ENCODE assay signal across 9 mouse cellular contexts in genomic region chr1:139156397-139156796, GRCm38 (mm10).
A peak's percentile ranks its signal among the peaks of the same experiment; 100 is the strongest.
DNase-seq lines count a peak whose midpoint lies in the region; ATAC-seq lines count a peak whose summit lies in the region.
"Had no signal": no experiment of that assay in that cellular context is flagged by ENCODE, and none has a peak within 500 bp of the region (broad histone marks: within the 10 kb centered on the region; RNA-seq: fewer than 3 reads in every experiment).

No protein-coding gene starts in this region.

- DNase-seq in heart, postnatal 4 days = peak; percentile 14
- DNase-seq in right cerebral cortex, adult 18-20 months = peak; percentile 27
- no peak for DNase-seq in right cerebral cortex, postnatal 4 days
- DNase-seq in lung, postnatal 14 days = peak; percentile 21
- no peak for DNase-seq in right cerebral cortex, postnatal 25 days
- no peak for DNase-seq in forebrain, embryonic 11.5 days (ENCODE audit: low spot score)

- WGBS in heart, embryonic 11.5 days (ENCODE audit: insufficient replicate concordance) = 27% methylated on average over 3 of the region's 3 CpGs
- 27% methylated on average over 3 of the region's 3 CpGs for WGBS in forebrain, embryonic 11.5 days

- no peak for ATAC-seq in heart, embryonic 11.5 days (replicated peaks; ENCODE audit: insufficient number of reproducible peaks, low FRiP score, low TSS enrichment)
- peak; percentile 49 for ATAC-seq in activated CD4-positive, CD25-positive, alpha-beta regulatory T cell, adult 4 months
- ATAC-seq in forebrain, embryonic 11.5 days (replicated peaks; ENCODE audit: low FRiP score) = no peak

- H3K4me3 ChIP-seq in heart, embryonic 11.5 days (ENCODE audit: low read depth, low read length) = no peak overlapping the region
- no peak overlapping the region for H3K4me3 ChIP-seq in forebrain, embryonic 11.5 days (ENCODE audit: low read depth, low read length)
- H3K4me3 ChIP-seq: liver, embryonic 15.5 days had no signal

- H3K27me3 ChIP-seq in heart, embryonic 11.5 days (ENCODE audit: control insufficient read depth, insufficient read depth, low read length) = no peaks in the 10 kb centered on the region
- no peaks in the 10 kb centered on the region for H3K27me3 ChIP-seq in forebrain, embryonic 11.5 days (ENCODE audit: control insufficient read depth, insufficient read depth, low read length)
- H3K27me3 ChIP-seq: liver, embryonic 15.5 days had no signal

- H3K9ac ChIP-seq in heart, embryonic 11.5 days (ENCODE audit: low read depth, low read length) = no peak overlapping the region
- no peak overlapping the region for H3K9ac ChIP-seq in forebrain, embryonic 11.5 days (ENCODE audit: low read length)
- H3K9ac ChIP-seq: liver, embryonic 15.5 days had no signal

- no peak overlapping the region for H3K4me2 ChIP-seq in heart, embryonic 11.5 days
- H3K4me2 ChIP-seq in forebrain, embryonic 11.5 days (ENCODE audit: low read depth, low read length, severe bottlenecking) = no peak overlapping the region
- H3K4me2 ChIP-seq: liver, embryonic 15.5 days had no signal

- no peaks in the 10 kb centered on the region for H3K9me3 ChIP-seq in heart, embryonic 11.5 days (replicated peaks; ENCODE audit: control insufficient read depth, low read length)
- H3K9me3 ChIP-seq in forebrain, embryonic 11.5 days (ENCODE audit: control insufficient read depth, low read length) = no peaks in the 10 kb centered on the region
- H3K9me3 ChIP-seq: liver, embryonic 15.5 days had no signal

- H3K27ac ChIP-seq in heart, embryonic 11.5 days (ENCODE audit: low read depth, low read length) = no peak overlapping the region
- no peak overlapping the region for H3K27ac ChIP-seq in forebrain, embryonic 11.5 days (ENCODE audit: low read depth, low read length)
- H3K27ac ChIP-seq: liver, embryonic 15.5 days had no signal

- H3K36me3 ChIP-seq in heart, embryonic 11.5 days (ENCODE audit: control insufficient read depth, insufficient read depth, low read length) = no peaks in the 10 kb centered on the region
- H3K36me3 ChIP-seq in forebrain, embryonic 11.5 days (ENCODE audit: control insufficient read depth, insufficient read depth, low read length) = no peaks in the 10 kb centered on the region
- H3K36me3 ChIP-seq: liver, embryonic 15.5 days had no signal

- H3K4me1 ChIP-seq in heart, embryonic 11.5 days (ENCODE audit: control insufficient read depth, insufficient read depth, low read length) = no peaks in the 10 kb centered on the region
- peaks cover 4% of the 10 kb centered on the region; the same call in 1 of the 2 replicates for H3K4me1 ChIP-seq in forebrain, embryonic 11.5 days (replicated peaks; ENCODE audit: control insufficient read depth, insufficient read depth, low read length)
- H3K4me1 ChIP-seq: liver, embryonic 15.5 days had no signal

Comparison
In these comparisons a context has a peak if more than half of its experiments do, and no peak if none do; other contexts are left out.
1. DNase-seq: peak in heart, postnatal 4 days (single experiment), right cerebral cortex, adult 18-20 months (single experiment) and lung, postnatal 14 days (single experiment); none in right cerebral cortex, postnatal 4 days (single experiment), right cerebral cortex, postnatal 25 days (single experiment) and forebrain, embryonic 11.5 days (single experiment).